Mouse (Mus musculus) CD4-positive helper T cell, adult 2 months (primary cell): ENCODE measurements around the gene Car4.

Source experiments
- DNase-seq: peaks from one replicate; pipeline ENCODE4 v3.0.0-alpha.2; 2012; ENCODE audit warnings: low read depth, missing footprints, low spot score

Gene Car4

GRCm38 (mm10) chr11:85003566-85003965 lies 46.0 kb downstream of the Car4 start:
- no peak for DNase-seq

- no peak for DNase-seq
These were observed 55.5 kb downstream of the Car4 start for GRCm38 (mm10) chr11:85013121-85013520.
